18 mouse cellular contexts compared by ENCODE assay signal in genomic region chr7:74198796-74199195, GRCm38 (mm10).
DNase-seq lines count a peak whose midpoint lies in the region; ATAC-seq lines count a peak whose summit lies in the region.
"Had no signal": no experiment of that assay in that cellular context is flagged by ENCODE, and none has a peak within 500 bp of the region (broad histone marks: within the 10 kb centered on the region; RNA-seq: fewer than 3 reads in every experiment).

No protein-coding gene starts in this region.

- H3K27ac ChIP-seq in hindbrain, embryonic 15.5 days (replicated peaks): no peak overlapping the region
- H3K27ac ChIP-seq in hindbrain, embryonic 13.5 days: no peak overlapping the region
- H3K27ac ChIP-seq in midbrain, embryonic 16.5 days (ENCODE audit: low read length): no peak overlapping the region
- no peak overlapping the region for H3K27ac ChIP-seq in midbrain, embryonic 13.5 days
- no peak overlapping the region for H3K27ac ChIP-seq in neural tube, embryonic 15.5 days (replicated peaks)
- H3K27ac ChIP-seq: heart, embryonic 10.5 days; limb, embryonic 13.5 days; liver, embryonic 14.5 days; stomach, embryonic 15.5 days had no signal

- intact Hi-C loops in gastrocnemius, postnatal 36 days (cut with DNase I): no loop called here

- no peak overlapping the region for H3K4me2 ChIP-seq in hindbrain, embryonic 15.5 days
- no peak overlapping the region for H3K4me2 ChIP-seq in hindbrain, embryonic 13.5 days
- H3K4me2 ChIP-seq in midbrain, embryonic 16.5 days (ENCODE audit: low read length): no peak overlapping the region
- H3K4me2 ChIP-seq in midbrain, embryonic 13.5 days (replicated peaks): no peak overlapping the region
- no peak overlapping the region for H3K4me2 ChIP-seq in neural tube, embryonic 15.5 days
- H3K4me2 ChIP-seq: limb, embryonic 13.5 days; stomach, embryonic 15.5 days had no signal

- no peaks in the 10 kb centered on the region for H3K4me1 ChIP-seq in hindbrain, embryonic 15.5 days (replicated peaks)
- no peaks in the 10 kb centered on the region for H3K4me1 ChIP-seq in hindbrain, embryonic 13.5 days (replicated peaks)
- no peaks in the 10 kb centered on the region for H3K4me1 ChIP-seq in midbrain, embryonic 16.5 days (ENCODE audit: control insufficient read depth, insufficient read depth, low read length)
- H3K4me1 ChIP-seq in midbrain, embryonic 13.5 days (replicated peaks): no peaks in the 10 kb centered on the region
- no peaks in the 10 kb centered on the region; the same call in 1 of the 2 replicates for H3K4me1 ChIP-seq in neural tube, embryonic 15.5 days
- H3K4me1 ChIP-seq: heart, embryonic 10.5 days; limb, embryonic 13.5 days; stomach, embryonic 15.5 days had no signal

- DNase-seq in cerebellum, adult 9-10 months: peak; percentile 8
- no peak for DNase-seq in cerebellum, adult 8-10 months
- no peak for DNase-seq in gastrocnemius, postnatal 36 days
- DNase-seq: cerebellum, adult 11 months; gastrocnemius, postnatal 25 days; heart, postnatal 14 days had no signal

- no peak overlapping the region for H3K4me3 ChIP-seq in hindbrain, embryonic 15.5 days
- H3K4me3 ChIP-seq in hindbrain, embryonic 13.5 days: no peak overlapping the region
- no peak overlapping the region for H3K4me3 ChIP-seq in midbrain, embryonic 16.5 days (ENCODE audit: low read depth, low read length)
- H3K4me3 ChIP-seq in midbrain, embryonic 13.5 days (replicated peaks): no peak overlapping the region
- H3K4me3 ChIP-seq in neural tube, embryonic 15.5 days (replicated peaks): no peak overlapping the region
- H3K4me3 ChIP-seq: erythroblast, embryonic 14.5 days; heart, embryonic 10.5 days; limb, embryonic 13.5 days; stomach, embryonic 15.5 days had no signal

- H3K9ac ChIP-seq in hindbrain, embryonic 15.5 days: no peak overlapping the region
- no peak overlapping the region for H3K9ac ChIP-seq in hindbrain, embryonic 13.5 days
- no peak overlapping the region for H3K9ac ChIP-seq in midbrain, embryonic 16.5 days (ENCODE audit: low read depth, low read length)
- H3K9ac ChIP-seq in midbrain, embryonic 13.5 days (replicated peaks): no peak overlapping the region
- H3K9ac ChIP-seq in neural tube, embryonic 15.5 days (replicated peaks): no peak overlapping the region
- H3K9ac ChIP-seq: limb, embryonic 13.5 days; liver, embryonic 14.5 days; stomach, embryonic 15.5 days had no signal

- no peaks in the 10 kb centered on the region for H3K9me3 ChIP-seq in hindbrain, embryonic 15.5 days
- no peaks in the 10 kb centered on the region for H3K9me3 ChIP-seq in hindbrain, embryonic 13.5 days
- 0 out of 2 replicates have a peak, but pooled peaks cover 2% of the 10 kb centered on the region for H3K9me3 ChIP-seq in midbrain, embryonic 16.5 days (replicated peaks; ENCODE audit: control insufficient read depth, low read length, poor library complexity, severe bottlenecking)
- no peaks in the 10 kb centered on the region for H3K9me3 ChIP-seq in midbrain, embryonic 13.5 days
- no peaks in the 10 kb centered on the region for H3K9me3 ChIP-seq in neural tube, embryonic 15.5 days (replicated peaks)
- H3K9me3 ChIP-seq: heart, embryonic 10.5 days; stomach, embryonic 15.5 days had no signal

- no peaks in the 10 kb centered on the region for H3K36me3 ChIP-seq in hindbrain, embryonic 15.5 days
- H3K36me3 ChIP-seq in hindbrain, embryonic 13.5 days: no peaks in the 10 kb centered on the region
- H3K36me3 ChIP-seq in midbrain, embryonic 16.5 days (ENCODE audit: control insufficient read depth, insufficient read depth, low read length): no peaks in the 10 kb centered on the region
- no peaks in the 10 kb centered on the region for H3K36me3 ChIP-seq in midbrain, embryonic 13.5 days
- no peaks in the 10 kb centered on the region for H3K36me3 ChIP-seq in neural tube, embryonic 15.5 days
- H3K36me3 ChIP-seq: G1E; heart, embryonic 10.5 days; limb, embryonic 13.5 days; stomach, embryonic 15.5 days had no signal

- H3K27me3 ChIP-seq in hindbrain, embryonic 15.5 days: no peaks in the 10 kb centered on the region
- no peaks in the 10 kb centered on the region for H3K27me3 ChIP-seq in hindbrain, embryonic 13.5 days
- no peaks in the 10 kb centered on the region for H3K27me3 ChIP-seq in midbrain, embryonic 16.5 days (ENCODE audit: control insufficient read depth, insufficient read depth, low read depth, low read length)
- H3K27me3 ChIP-seq in midbrain, embryonic 13.5 days: no peaks in the 10 kb centered on the region
- H3K27me3 ChIP-seq in neural tube, embryonic 15.5 days (replicated peaks): no peaks in the 10 kb centered on the region
- H3K27me3 ChIP-seq: limb, embryonic 13.5 days; stomach, embryonic 15.5 days had no signal

- ATAC-seq in hindbrain, embryonic 15.5 days (ENCODE audit: low FRiP score, low read depth): peak; percentile 54; the same call in 1 of the 2 replicates
- no peak for ATAC-seq in hindbrain, embryonic 13.5 days (ENCODE audit: low FRiP score)
- ATAC-seq in midbrain, embryonic 16.5 days: peak; percentile 54; the same call in 1 of the 2 replicates
- ATAC-seq in midbrain, embryonic 13.5 days: no peak
- ATAC-seq in neural tube, embryonic 15.5 days (ENCODE audit: low FRiP score): peak; percentile 55; the same call in 1 of the 2 replicates
- ATAC-seq: CD4-positive, CD25-positive, alpha-beta regulatory T cell, adult 4 months had no signal

- 69% methylated on average over 6 of the region's 6 CpGs for WGBS in hindbrain, embryonic 15.5 days
- WGBS in hindbrain, embryonic 13.5 days: 84% methylated on average over 6 of the region's 6 CpGs
- 63% methylated on average over 6 of the region's 6 CpGs for whole genome bisulfite sequencing in midbrain, embryonic 16.5 days
- WGBS in midbrain, embryonic 13.5 days: 88% methylated on average over 6 of the region's 6 CpGs
- WGBS in neural tube, embryonic 15.5 days: 67% methylated on average over 6 of the region's 6 CpGs

Comparison
In these comparisons a context has a peak if more than half of its experiments do, and no peak if none do; other contexts are left out.
1. ATAC-seq: peak in hindbrain, embryonic 15.5 days (single experiment), midbrain, embryonic 16.5 days (single experiment) and neural tube, embryonic 15.5 days (single experiment); none in hindbrain, embryonic 13.5 days (single experiment) and midbrain, embryonic 13.5 days (single experiment).